In genomic region chr1:161035281-161035785, GRCm38 (mm10) we compare ENCODE assay signal across 8 mouse cellular contexts. TPM values are rescaled to one million over a fixed set of nuclear protein-coding genes. Genes with fewer than 3 reads are reported as not detected.
DNase-seq lines count a peak whose midpoint lies in the region; ATAC-seq lines count a peak whose summit lies in the region.

No protein-coding gene starts in this region.

- peak overlapping the region; percentile 76 for H3K4me3 ChIP-seq in neural tube, embryonic 11.5 days (ENCODE audit: low read depth, low read length)
- H3K4me3 ChIP-seq in midbrain, embryonic 12.5 days = peak overlapping the region; percentile 88

- WGBS in neural tube, embryonic 11.5 days = under 1% methylated on average over 14 of the region's 14 CpGs
- under 1% methylated on average over 14 of the region's 14 CpGs for WGBS in midbrain, embryonic 12.5 days

- H3K27me3 ChIP-seq in neural tube, embryonic 11.5 days (ENCODE audit: control insufficient read depth, insufficient read depth, low read length) = no peaks in the 10 kb centered on the region
- H3K27me3 ChIP-seq in midbrain, embryonic 12.5 days = no peaks in the 10 kb centered on the region

- DNase-seq in adrenal gland, postnatal 25 days = peak; percentile 23
- no peak for DNase-seq in adrenal gland, adult 2 months
- DNase-seq in neural tube, embryonic 11.5 days (ENCODE audit: low spot score) = peak; percentile 67
- no peak for DNase-seq in neural tube, embryonic 10.5 days (ENCODE audit: extremely low spot score, low spot score)
- DNase-seq in kidney, postnatal 36 days = peak; percentile 23 to 54
- DNase-seq in embryo, embryonic 10 days (ENCODE audit: low spot score) = no peak

- peak overlapping the region; percentile 55 for H3K4me2 ChIP-seq in neural tube, embryonic 11.5 days (ENCODE audit: low read depth)
- peak overlapping the region; percentile 90 for H3K4me2 ChIP-seq in midbrain, embryonic 12.5 days (replicated peaks)

- peaks cover 7% of the 10 kb centered on the region for H3K4me1 ChIP-seq in neural tube, embryonic 11.5 days (ENCODE audit: control insufficient read depth, insufficient read depth, low read length)
- peaks cover 33% of the 10 kb centered on the region for H3K4me1 ChIP-seq in midbrain, embryonic 12.5 days

- peak overlapping the region; percentile 78 for H3K27ac ChIP-seq in neural tube, embryonic 11.5 days (ENCODE audit: low read depth, low read length)
- peak overlapping the region; percentile 90 for H3K27ac ChIP-seq in midbrain, embryonic 12.5 days (replicated peaks)

- H3K9ac ChIP-seq in neural tube, embryonic 11.5 days (ENCODE audit: low read length) = peak overlapping the region; percentile 91
- H3K9ac ChIP-seq in midbrain, embryonic 12.5 days (replicated peaks) = peak overlapping the region; percentile 96

- peaks cover 6% of the 10 kb centered on the region for H3K36me3 ChIP-seq in neural tube, embryonic 11.5 days (ENCODE audit: control insufficient read depth, insufficient read depth, low read length)
- peaks cover 60% of the 10 kb centered on the region for H3K36me3 ChIP-seq in midbrain, embryonic 12.5 days

- H3K9me3 ChIP-seq in neural tube, embryonic 11.5 days (ENCODE audit: control insufficient read depth, low read length) = no peaks in the 10 kb centered on the region
- no peaks in the 10 kb centered on the region for H3K9me3 ChIP-seq in midbrain, embryonic 12.5 days

- peak; percentile 24 for ATAC-seq in neural tube, embryonic 11.5 days (ENCODE audit: insufficient read depth, low FRiP score, low TSS enrichment)
- peak; percentile 64 for ATAC-seq in erythroid progenitor cell, adult 5-6 weeks (replicated peaks; ENCODE audit: low FRiP score, poor library complexity, severe bottlenecking)
- ATAC-seq in midbrain, embryonic 12.5 days (ENCODE audit: low FRiP score, low read depth) = peak; percentile 42

RNA-seq across cellular contexts. Expression of gene Zbtb37, which starts 0.7 kb away (rescaled TPM):
- total RNA-seq in adrenal gland, postnatal 25 days (2021) = 13.8 and 27.0 TPM in 2 replicates
- 10 to 100 TPM; 13.1 to 16.0 TPM for total RNA-seq in adrenal gland, adult 2 months (2021)
- 0.45 and 0.57 TPM in 2 replicates for polyA plus RNA-seq in adrenal gland, adult 2 months (2012; rRNA removed)
- polyA plus RNA-seq in neural tube, embryonic 11.5 days (2014; fragmentation: Nextera tagmentation; extraction: Ambion mirVana) = 9.4 and 12.4 TPM in 2 replicates
- 2.5 and 5.4 TPM in 2 replicates for total RNA-seq in erythroid progenitor cell, adult 5-6 weeks (2015; ENCODE audit: low replicate concordance)
- 4.8 and 5.0 TPM in 2 replicates for total RNA-seq in erythroid progenitor cell, adult 5-6 weeks (2017; ENCODE audit: low replicate concordance)
- 11.3 and 12.4 TPM in 2 replicates for polyA plus RNA-seq in midbrain, embryonic 12.5 days (2016; fragmentation: Nextera tagmentation; extraction: Ambion mirVana)

RNA-seq across cellular contexts. Expression of gene Dars2, which starts 35.1 kb away (rescaled TPM):
- total RNA-seq in adrenal gland, postnatal 25 days (2021) = 33.6 and 35.1 TPM in 2 replicates
- total RNA-seq in adrenal gland, adult 2 months (2021) = 10 to 100 TPM; 26.5 to 27.4 TPM
- 6.9 and 11.5 TPM in 2 replicates for polyA plus RNA-seq in adrenal gland, adult 2 months (2012; rRNA removed)
- polyA plus RNA-seq in neural tube, embryonic 11.5 days (2014; fragmentation: Nextera tagmentation; extraction: Ambion mirVana) = 51.9 and 54.6 TPM in 2 replicates
- 23.1 and 35.3 TPM in 2 replicates for total RNA-seq in erythroid progenitor cell, adult 5-6 weeks (2015; ENCODE audit: low replicate concordance)
- total RNA-seq in erythroid progenitor cell, adult 5-6 weeks (2017; ENCODE audit: low replicate concordance) = 18.2 and 27.5 TPM in 2 replicates
- 39.1 and 44.7 TPM in 2 replicates for polyA plus RNA-seq in midbrain, embryonic 12.5 days (2016; fragmentation: Nextera tagmentation; extraction: Ambion mirVana)

RNA-seq across cellular contexts. Expression of gene Cenpl, which starts 35.2 kb away (rescaled TPM):
- total RNA-seq in adrenal gland, postnatal 25 days (2021) = 4.3 and 5.2 TPM in 2 replicates
- total RNA-seq in adrenal gland, adult 2 months (2021) = 1 to 10 TPM; 1.8 to 2.5 TPM
- 0.19 and 0.35 TPM in 2 replicates for polyA plus RNA-seq in adrenal gland, adult 2 months (2012; rRNA removed)
- polyA plus RNA-seq in neural tube, embryonic 11.5 days (2014; fragmentation: Nextera tagmentation; extraction: Ambion mirVana) = 37.6 and 37.8 TPM in 2 replicates
- total RNA-seq in erythroid progenitor cell, adult 5-6 weeks (2015; ENCODE audit: low replicate concordance) = 163 and 208 TPM in 2 replicates
- total RNA-seq in erythroid progenitor cell, adult 5-6 weeks (2017; ENCODE audit: low replicate concordance) = 120 and 126 TPM in 2 replicates
- 32.2 and 32.3 TPM in 2 replicates for polyA plus RNA-seq in midbrain, embryonic 12.5 days (2016; fragmentation: Nextera tagmentation; extraction: Ambion mirVana)

RNA-seq across cellular contexts. Expression of gene Serpinc1, which starts 56.9 kb away (rescaled TPM):
- 1.2 and 32.6 TPM in 2 replicates for total RNA-seq in adrenal gland, postnatal 25 days (2021)
- 1 to 10 TPM in 1 of 2 experiments, under 1 TPM in 1; 0.62 to 9.3 TPM for total RNA-seq in adrenal gland, adult 2 months (2021)
- polyA plus RNA-seq in adrenal gland, adult 2 months (2012; rRNA removed) = 0.42 and 5.0 TPM in 2 replicates
- polyA plus RNA-seq in neural tube, embryonic 11.5 days (2014; fragmentation: Nextera tagmentation; extraction: Ambion mirVana) = 0.94 and 1.4 TPM in 2 replicates
- not detected in 2 replicates for total RNA-seq in erythroid progenitor cell, adult 5-6 weeks (2015; ENCODE audit: low replicate concordance)
- 0.51 and 0.98 TPM in 2 replicates for total RNA-seq in erythroid progenitor cell, adult 5-6 weeks (2017; ENCODE audit: low replicate concordance)
- polyA plus RNA-seq in midbrain, embryonic 12.5 days (2016; fragmentation: Nextera tagmentation; extraction: Ambion mirVana) = 3.1 and 3.2 TPM in 2 replicates

Comparison
In these comparisons a context has a peak if more than half of its experiments do, and no peak if none do; other contexts are left out.
1. DNase-seq: peak in adrenal gland, postnatal 25 days (single experiment), neural tube, embryonic 11.5 days (single experiment) and kidney, postnatal 36 days (2 of 2); none in adrenal gland, adult 2 months (single experiment), neural tube, embryonic 10.5 days (single experiment) and embryo, embryonic 10 days (single experiment).
2. RNA of gene Cenpl, which starts 35.2 kb away (total RNA-seq): 120 to 208 TPM in erythroid progenitor cell, adult 5-6 weeks; 4.3 to 5.2 TPM in adrenal gland, postnatal 25 days and 1.8 to 2.5 TPM in adrenal gland, adult 2 months; every median in the first group is over 10 times any median in the second.
3. Peak in every context shown above with its lines, with median percentiles within 50 percentile points of each other: ATAC-seq.